Mouse (Mus musculus) erythroblast, embryonic 14.5 days (primary cell): ENCODE measurements around the gene Foxk2.

Source experiments
- GATA1 ChIP-seq: IDR thresholded peaks from 2 replicates; pipeline ENCODE4 v1.6.1; 2012; ENCODE audit warnings: low read length, inconsistent platforms, mixed read lengths
- TAL1 ChIP-seq: IDR thresholded peaks from 3 replicates; pipeline ENCODE4 v1.6.1; 2012; ENCODE audit warnings: low read length, inconsistent platforms, mixed read lengths

GRCm38 (mm10) chr11:121231628-121232291 lies 28.0 kb upstream of the Foxk2 start:
- no peak for TF ChIP-seq GATA1
- no peak for TF ChIP-seq TAL1
